Mouse (Mus musculus): ENCODE results near the gene Grap.

Grap gene

GRCm38 (mm10) chr11:61656148-61656850, 3.2 kb downstream of the Grap start:
- DNase-seq (ENCODE audit: low spot score in 2 of 2), result no peak

GRCm38 (mm10) chr11:61657432-61657831, 4.4 kb downstream of the Grap start:
- no peak for DNase-seq (ENCODE audit: low spot score in 2 of 2)

GRCm38 (mm10) chr11:61658360-61658922, 5.4 kb downstream of the Grap start:
- no peak for DNase-seq (ENCODE audit: low spot score in 2 of 2)

GRCm38 (mm10) chr11:61659011-61659858, 6.2 kb downstream of the Grap start:
- no peak for DNase-seq (ENCODE audit: low spot score in 2 of 2)

GRCm38 (mm10) chr11:61660001-61660400, 6.9 kb downstream of the Grap start:
- no peak for DNase-seq (ENCODE audit: low spot score in 2 of 2)

- peak in 1 of 2 experiments; percentile 37 for DNase-seq (ENCODE audit: low spot score in 2 of 2)
Measured at GRCm38 (mm10) chr11:61660806-61661392, 7.8 kb downstream of the Grap start.

- DNase-seq (ENCODE audit: low spot score in 2 of 2), result no peak
Measured at GRCm38 (mm10) chr11:61662189-61662588, 9.1 kb downstream of the Grap start.

GRCm38 (mm10) chr11:61665401-61665800, 12.3 kb downstream of the Grap start:
- DNase-seq (ENCODE audit: low spot score in 2 of 2), result no peak

GRCm38 (mm10) chr11:61665991-61666799, 13.1 kb downstream of the Grap start:
- no peak for DNase-seq (ENCODE audit: low spot score in 2 of 2)

- DNase-seq (ENCODE audit: low spot score in 2 of 2), result no peak
Measured at GRCm38 (mm10) chr11:61667248-61667647, 14.2 kb downstream of the Grap start.

GRCm38 (mm10) chr11:61667782-61668181, 14.7 kb downstream of the Grap start:
- DNase-seq (ENCODE audit: low spot score in 2 of 2), result no peak

- no peak for DNase-seq (ENCODE audit: low spot score in 2 of 2)
Measured at GRCm38 (mm10) chr11:61669492-61670490, 16.7 kb downstream of the Grap start.

GRCm38 (mm10) chr11:61671781-61672383, 18.8 kb downstream of the Grap start:
- no peak for DNase-seq (ENCODE audit: low spot score in 2 of 2)

GRCm38 (mm10) chr11:61673686-61674085, 20.6 kb downstream of the Grap start:
- no peak for DNase-seq (ENCODE audit: low spot score in 2 of 2)

GRCm38 (mm10) chr11:61674151-61674838, 21.2 kb downstream of the Grap start:
- no peak for DNase-seq (ENCODE audit: low spot score in 2 of 2)

GRCm38 (mm10) chr11:61674839-61675159, 21.7 kb downstream of the Grap start:
- DNase-seq (ENCODE audit: low spot score in 2 of 2), result no peak

- no peak for DNase-seq (ENCODE audit: low spot score in 2 of 2)
Measured at GRCm38 (mm10) chr11:61675332-61675731, 22.3 kb downstream of the Grap start.

GRCm38 (mm10) chr11:61676216-61676854, 23.3 kb downstream of the Grap start:
- DNase-seq (ENCODE audit: low spot score in 2 of 2), result no peak

GRCm38 (mm10) chr11:61677709-61678108, 24.6 kb downstream of the Grap start:
- no peak for DNase-seq (ENCODE audit: low spot score in 2 of 2)

Measured in spleen, postnatal 4 days (tissue).